Mouse (Mus musculus) heart, embryonic 10.5 days (tissue): ENCODE results near the gene Dnajc13. TPM values are rescaled to one million over a fixed set of nuclear protein-coding genes. Genes with fewer than 3 reads are reported as not detected.

Source experiments
- DNase-seq: peaks from one replicate; pipeline ENCODE4 v3.0.0-alpha.2; 2017; ENCODE audit warnings: low spot score
- H3K27ac ChIP-seq: fragments of 300-500 bp; sonication (generic); 2 replicates; pipeline ENCODE4 v1.5.1; 2016; ENCODE audit warnings: mild to moderate bottlenecking
- H3K27me3 ChIP-seq: fragments of 300-500 bp; sonication (generic); 2 replicates; pipeline ENCODE4 v1.6.1; 2016; ENCODE audit warnings: mild to moderate bottlenecking; ENCODE audit not compliant: poor library complexity, insufficient read depth, severe bottlenecking
- H3K36me3 ChIP-seq: fragments of 300-500 bp; sonication (generic); 2 replicates; pipeline ENCODE4 v1.6.1; 2016; ENCODE audit warnings: mild to moderate bottlenecking, moderate library complexity
- H3K4me1 ChIP-seq: fragments of 300-500 bp; sonication (generic); 2 replicates; pipeline ENCODE4 v1.6.1; 2016; ENCODE audit warnings: mild to moderate bottlenecking
- H3K4me3 ChIP-seq: fragments of 300-500 bp; sonication (generic); 2 replicates; pipeline ENCODE4 v1.5.1; 2016; ENCODE audit warnings: mild to moderate bottlenecking, moderate library complexity
- H3K9me3 ChIP-seq: fragments of 300-500 bp; sonication (generic); 2 replicates; pipeline ENCODE4 v1.6.1; 2016; ENCODE audit warnings: mild to moderate bottlenecking, moderate library complexity
- WGBS: fragments of 180-500 bp; shearing (Covaris S2); methylation state at CpG from one replicate; pipeline ENCODE4 v1.1.7; 2016; 5-methylcytosine and 5-hydroxymethylcytosine counted together
- polyA plus RNA-seq: library from polyadenylated mRNA; unstranded; fragments of >200 nt; fragmentation: Nextera tagmentation; extraction: Ambion mirVana; gene quantifications from 2 replicates; pipeline ENCODE4 v1.2.1, GENCODE M21; 2016

Dnajc13 gene
- polyA plus RNA-seq, 1 experiment from 2014 or later: 23.6 TPM

GRCm38 (mm10) chr9:104275084-104275785 lies 12.5 kb upstream of the Dnajc13 start:
- WGBS: 80% methylated on average over 17 of the region's 17 CpGs
- Histone ChIP-seq H3K27me3 (peaks cover 9% of the 10 kb centered on the region; the same call in 1 of the 2 replicates), H3K36me3 (no peaks in the 10 kb centered on the region), H3K27ac (no peak overlapping the region), H3K4me1 (no peaks in the 10 kb centered on the region), H3K4me3 (no peak overlapping the region), H3K9me3 (no peaks in the 10 kb centered on the region)
- no peak for DNase-seq

GRCm38 (mm10) chr9:104272057-104272456 lies 9.3 kb upstream of the Dnajc13 start:
- no peak overlapping the region for H3K4me3 ChIP-seq
- WGBS: 71% methylated on average over 4 of the region's 4 CpGs
- no peak for DNase-seq
- 0 out of 2 replicates have a peak, but pooled peaks cover 5% of the 10 kb centered on the region for H3K27me3 ChIP-seq
- H3K9me3 ChIP-seq: no peaks in the 10 kb centered on the region
- no peaks in the 10 kb centered on the region for H3K36me3 ChIP-seq
- no peaks in the 10 kb centered on the region for H3K4me1 ChIP-seq
- H3K27ac ChIP-seq: no peak overlapping the region

GRCm38 (mm10) chr9:104271642-104272041 lies 8.9 kb upstream of the Dnajc13 start:
- WGBS: 79% methylated on average over 4 of the region's 4 CpGs
- H3K27ac ChIP-seq: no peak overlapping the region

GRCm38 (mm10) chr9:104269944-104270343 lies 7.2 kb upstream of the Dnajc13 start:
- H3K9me3 ChIP-seq: no peaks in the 10 kb centered on the region
- H3K27me3 ChIP-seq: no peaks in the 10 kb centered on the region
- WGBS: 72% methylated on average over 3 of the region's 3 CpGs
- H3K27ac ChIP-seq: no peak overlapping the region
- no peak overlapping the region for H3K4me3 ChIP-seq
- DNase-seq: peak; percentile 53
- no peaks in the 10 kb centered on the region for H3K36me3 ChIP-seq
- H3K4me1 ChIP-seq: no peaks in the 10 kb centered on the region

More at GRCm38 (mm10) chr9:104271642-104272041, 8.9 kb upstream of the Dnajc13 start:
- Histone ChIP-seq H3K36me3 (no peaks in the 10 kb centered on the region), H3K4me1 (no peaks in the 10 kb centered on the region), H3K4me3 (no peak overlapping the region), H3K27me3 (0 out of 2 replicates have a peak, but pooled peaks cover 5% of the 10 kb centered on the region), H3K9me3 (no peaks in the 10 kb centered on the region)
- DNase-seq: peak; percentile 58

- DNase-seq: no peak
- H3K36me3 ChIP-seq: no peaks in the 10 kb centered on the region
- no peaks in the 10 kb centered on the region for H3K4me1 ChIP-seq
- H3K27me3 ChIP-seq: no peaks in the 10 kb centered on the region
- 55% methylated on average over 10 of the region's 10 CpGs for WGBS
- H3K9me3 ChIP-seq: no peaks in the 10 kb centered on the region
- no peak overlapping the region for H3K4me3 ChIP-seq
- H3K27ac ChIP-seq: no peak overlapping the region
Observed at GRCm38 (mm10) chr9:104269349-104269871, 6.7 kb upstream of the Dnajc13 start.

- DNase-seq: no peak
- no peaks in the 10 kb centered on the region for H3K36me3 ChIP-seq
- no peak overlapping the region for H3K27ac ChIP-seq
- no peak overlapping the region for H3K4me3 ChIP-seq
- H3K4me1 ChIP-seq: peaks cover 13% of the 10 kb centered on the region; the same call in 1 of the 2 replicates
- WGBS: 66% methylated on average over 2 of the region's 2 CpGs
- H3K27me3 ChIP-seq: no peaks in the 10 kb centered on the region
- no peaks in the 10 kb centered on the region for H3K9me3 ChIP-seq
Observed at GRCm38 (mm10) chr9:104264567-104264966, 1.8 kb upstream of the Dnajc13 start.

- Histone ChIP-seq H3K27me3 (no peaks in the 10 kb centered on the region), H3K27ac (peak overlapping the region; percentile 96), H3K4me1 (peaks cover 13% of the 10 kb centered on the region; the same call in 1 of the 2 replicates), H3K36me3 (no peaks in the 10 kb centered on the region), H3K9me3 (no peaks in the 10 kb centered on the region), H3K4me3 (peak overlapping the region; percentile 99)
- WGBS: under 1% methylated on average over 35 of the region's 46 CpGs
- DNase-seq: peak; percentile 89
Observed at GRCm38 (mm10) chr9:104262016-104262762, 541 bp downstream of the Dnajc13 start.

- no peak for DNase-seq
- Histone ChIP-seq H3K36me3 (no peaks in the 10 kb centered on the region), H3K4me3 (no peak overlapping the region), H3K27me3 (no peaks in the 10 kb centered on the region), H3K27ac (no peak overlapping the region), H3K9me3 (no peaks in the 10 kb centered on the region), H3K4me1 (peaks cover 13% of the 10 kb centered on the region; the same call in 1 of the 2 replicates)
- WGBS: 67% methylated on average over 4 of the region's 4 CpGs
Observed at GRCm38 (mm10) chr9:104260306-104260705, 2.4 kb downstream of the Dnajc13 start.

GRCm38 (mm10) chr9:104256085-104256484 lies 6.6 kb downstream of the Dnajc13 start:
- 70% methylated on average over 2 of the region's 2 CpGs for whole genome bisulfite sequencing
- Histone ChIP-seq H3K4me1 (peaks cover 20% of the 10 kb centered on the region; the same call in 1 of the 2 replicates), H3K9me3 (no peaks in the 10 kb centered on the region), H3K27ac (no peak overlapping the region), H3K4me3 (no peak overlapping the region), H3K36me3 (no peaks in the 10 kb centered on the region), H3K27me3 (no peaks in the 10 kb centered on the region)
- no peak for DNase-seq

GRCm38 (mm10) chr9:104254408-104255180 lies 8.1 kb downstream of the Dnajc13 start:
- WGBS: 56% methylated on average over 9 of the region's 9 CpGs
- no peak overlapping the region for H3K27ac ChIP-seq

GRCm38 (mm10) chr9:104252637-104253036 lies 10.1 kb downstream of the Dnajc13 start:
- H3K4me1 ChIP-seq: peaks cover 21% of the 10 kb centered on the region
- 88% methylated on average over 3 of the region's 3 CpGs for WGBS
- DNase-seq: no peak

More at GRCm38 (mm10) chr9:104254408-104255180, 8.1 kb downstream of the Dnajc13 start:
- Histone ChIP-seq H3K4me1 (peaks cover 17% of the 10 kb centered on the region; the same call in 1 of the 2 replicates), H3K4me3 (no peak overlapping the region), H3K27me3 (no peaks in the 10 kb centered on the region), H3K9me3 (no peaks in the 10 kb centered on the region), H3K36me3 (no peaks in the 10 kb centered on the region)
- no peak for DNase-seq

GRCm38 (mm10) chr9:104251687-104252086 lies 11.0 kb downstream of the Dnajc13 start:
- Histone ChIP-seq H3K36me3 (peaks cover 2% of the 10 kb centered on the region), H3K27me3 (no peaks in the 10 kb centered on the region), H3K9me3 (no peaks in the 10 kb centered on the region), H3K4me3 (no peak overlapping the region), H3K27ac (no peak overlapping the region), H3K4me1 (peaks cover 21% of the 10 kb centered on the region)
- no peak for DNase-seq
- 86% methylated on average over 4 of the region's 4 CpGs for WGBS

More at GRCm38 (mm10) chr9:104252637-104253036, 10.1 kb downstream of the Dnajc13 start:
- Histone ChIP-seq H3K27me3 (no peaks in the 10 kb centered on the region), H3K4me3 (no peak overlapping the region), H3K27ac (peak overlapping the region; percentile 33; the same call in 1 of the 2 replicates), H3K36me3 (no peaks in the 10 kb centered on the region), H3K9me3 (no peaks in the 10 kb centered on the region)
